Comparison of ENCODE assay signal across 22 mouse cellular contexts in the genomic region with DNA sequence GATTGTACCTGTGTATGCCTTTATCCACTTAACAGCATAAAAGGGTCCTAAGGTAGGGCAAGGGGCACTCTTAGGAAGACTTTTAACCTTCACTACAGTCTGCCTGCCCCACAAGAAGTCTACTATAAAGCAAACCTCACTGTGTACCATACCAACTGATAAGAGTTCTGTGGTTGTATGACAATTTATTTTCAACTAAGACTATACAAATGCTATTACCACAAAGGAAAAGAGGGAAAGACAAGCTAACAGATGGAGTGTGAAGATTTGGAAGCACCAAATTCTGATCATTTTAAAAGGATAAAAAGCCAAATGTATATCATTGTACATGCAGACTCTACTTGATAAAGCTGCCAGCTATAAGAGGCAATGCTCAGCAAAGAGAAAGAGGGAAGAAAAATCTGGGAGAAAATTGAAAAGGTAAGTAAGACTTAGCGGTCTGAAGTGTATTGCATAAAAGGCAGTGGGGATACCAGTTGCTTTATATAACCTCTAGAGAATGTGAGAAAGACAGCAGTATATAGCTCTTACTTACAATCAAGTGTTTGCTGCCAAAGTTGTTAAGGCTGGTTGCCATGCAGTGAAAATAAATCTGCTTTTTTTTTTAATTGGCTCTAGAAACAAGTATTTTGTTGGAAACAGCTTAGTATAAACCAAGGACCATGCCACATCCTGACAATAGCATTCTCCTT.
"Had no signal": no experiment of that assay in that cellular context is flagged by ENCODE, and none has a peak within 500 bp of the region (broad histone marks: within the 10 kb centered on the region; RNA-seq: fewer than 3 reads in every experiment).

No protein-coding gene starts in this region.

- H3K27me3 ChIP-seq: limb, embryonic 12.5 days; limb, embryonic 15.5 days; lung, embryonic 15.5 days had no signal

- H3K4me3 ChIP-seq: left cerebral cortex, adult 2 months; limb, embryonic 12.5 days; limb, embryonic 15.5 days; lung, embryonic 15.5 days had no signal

- H3K9me3 ChIP-seq: limb, embryonic 12.5 days; limb, embryonic 15.5 days; lung, embryonic 15.5 days had no signal

- ATAC-seq: liver, postnatal 0 days had no signal

- H3K27ac ChIP-seq: left cerebral cortex, adult 2 months; limb, embryonic 12.5 days; limb, embryonic 15.5 days; liver, embryonic 14.5 days; lung, embryonic 15.5 days; stomach, postnatal 0 days had no signal

- H3K4me1 ChIP-seq: limb, embryonic 12.5 days; limb, embryonic 15.5 days; lung, embryonic 15.5 days had no signal

- DNase-seq: kidney, adult 18-20 months; kidney, adult 9 months; kidney, postnatal 14 days; kidney, postnatal 4 days; layer of hippocampus, postnatal 36 days; liver, postnatal 0 days; lung, postnatal 10 days; lung, postnatal 36 days; midbrain, embryonic 14.5 days; right cerebral cortex, adult 18-20 months; right cerebral cortex, postnatal 14 days; right cerebral cortex, postnatal 4 days; thymus, adult 2 months; thymus, postnatal 25 days had no signal

- H3K9ac ChIP-seq: limb, embryonic 12.5 days; limb, embryonic 15.5 days; liver, embryonic 14.5 days; liver, postnatal 0 days; lung, embryonic 15.5 days had no signal

- H3K36me3 ChIP-seq: limb, embryonic 12.5 days; limb, embryonic 15.5 days; lung, embryonic 15.5 days had no signal

- H3K4me2 ChIP-seq: limb, embryonic 12.5 days; limb, embryonic 15.5 days; liver, embryonic 11.5 days; lung, embryonic 15.5 days; midbrain, embryonic 11.5 days had no signal
